Mouse (Mus musculus): ENCODE data around the gene Ndufa3.

Gene Ndufa3

DNA sequence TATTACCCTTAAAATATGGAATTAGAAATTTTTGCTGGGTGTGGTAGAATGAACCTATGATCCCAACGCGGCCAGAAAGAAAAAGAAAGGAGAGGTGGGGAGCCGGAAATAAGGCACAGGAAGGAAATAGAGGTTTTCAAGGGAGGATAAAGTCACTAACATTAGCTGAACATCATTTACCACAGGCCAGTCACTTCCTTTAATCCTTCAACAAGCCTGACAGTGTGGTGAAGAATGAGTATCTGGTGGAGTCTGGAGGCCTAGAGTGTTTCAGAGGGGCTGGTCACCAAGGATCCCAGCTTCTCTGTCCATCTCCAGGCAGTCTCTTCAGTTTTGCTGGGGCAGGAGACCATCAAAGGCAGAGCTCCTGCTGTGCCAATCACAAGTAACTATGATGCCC is 6.7 kb upstream of the Ndufa3 start:
- DNase-seq (ENCODE audit: low read depth, low spot score) = no peak

GRCm38 (mm10) chr7:3611006-3611405 is 6.2 kb upstream of the Ndufa3 start:
- DNase-seq (ENCODE audit: low read depth, low spot score) = peak; percentile 26

GRCm38 (mm10) chr7:3614021-3614420 is 3.2 kb upstream of the Ndufa3 start:
- DNase-seq (ENCODE audit: low read depth, low spot score) = no peak

- no peak for DNase-seq (ENCODE audit: low read depth, low spot score)
Observed at GRCm38 (mm10) chr7:3616057-3616388, 1.1 kb upstream of the Ndufa3 start, which contains the start of gene Oscar. Oscar (minus strand) TSS chr7:3616157.

DNA sequence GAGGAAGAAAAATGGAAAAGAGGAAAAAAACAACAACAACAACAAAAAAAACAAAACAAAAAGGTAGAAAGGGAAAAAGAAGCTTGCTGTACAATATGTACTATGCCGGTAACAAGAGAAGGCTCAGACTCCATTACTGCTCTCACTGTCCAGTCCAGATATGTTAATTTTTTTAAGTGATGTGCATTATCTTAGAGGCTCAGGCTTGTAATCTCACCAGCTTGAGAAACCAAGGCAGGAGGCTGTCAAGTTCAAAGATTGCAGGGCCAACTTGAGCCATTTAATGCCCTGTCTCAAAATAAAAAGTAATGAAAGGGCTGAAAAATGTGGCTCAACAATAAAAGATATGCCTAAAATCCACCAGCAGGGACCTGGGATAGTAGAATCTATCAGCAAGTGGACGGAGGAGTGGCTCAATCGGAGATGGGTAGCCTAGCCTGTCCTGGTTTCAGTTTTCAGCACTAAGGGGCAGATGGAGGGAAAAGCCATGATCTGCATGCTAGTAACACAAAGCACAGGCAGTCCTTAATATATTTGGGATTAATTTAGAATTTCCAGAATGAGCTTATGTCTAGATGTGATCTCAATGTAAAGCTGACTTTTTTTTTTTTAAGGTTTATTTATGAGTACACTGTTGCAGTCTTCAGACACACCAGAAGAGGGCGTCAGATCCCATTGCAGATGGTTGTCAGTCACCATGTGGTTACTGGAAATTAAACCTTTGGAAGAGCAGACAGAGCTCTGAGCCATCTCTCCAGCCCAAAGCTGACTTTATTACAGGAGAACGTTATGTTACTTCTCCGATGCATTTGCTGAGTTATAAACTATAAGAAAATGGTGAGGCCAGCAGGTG is 558 bp upstream of the Ndufa3 start:
- DNase-seq (ENCODE audit: low read depth, low spot score) = no peak

DNA sequence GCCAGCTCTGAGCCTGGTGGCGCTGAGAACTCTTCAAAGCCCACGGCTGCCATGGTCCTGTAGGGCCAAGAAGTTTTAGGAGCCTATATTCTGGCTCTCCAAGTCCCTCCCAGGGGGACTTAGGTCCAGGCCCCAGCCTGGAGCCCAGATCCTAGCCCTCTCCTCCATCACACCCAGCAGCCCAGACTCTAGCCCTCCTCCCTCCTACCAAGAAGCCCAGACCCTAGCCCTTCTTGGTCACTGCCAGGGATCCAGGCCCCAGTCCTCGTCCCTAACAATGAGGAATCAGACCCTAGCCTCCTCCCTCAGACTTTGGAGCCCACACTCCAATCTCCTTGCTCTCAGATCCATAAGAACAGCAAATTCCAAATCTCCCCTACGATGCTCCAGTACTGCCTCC is 11.9 kb downstream of the Ndufa3 start:
- no peak for DNase-seq (ENCODE audit: low read depth, low spot score)

DNA sequence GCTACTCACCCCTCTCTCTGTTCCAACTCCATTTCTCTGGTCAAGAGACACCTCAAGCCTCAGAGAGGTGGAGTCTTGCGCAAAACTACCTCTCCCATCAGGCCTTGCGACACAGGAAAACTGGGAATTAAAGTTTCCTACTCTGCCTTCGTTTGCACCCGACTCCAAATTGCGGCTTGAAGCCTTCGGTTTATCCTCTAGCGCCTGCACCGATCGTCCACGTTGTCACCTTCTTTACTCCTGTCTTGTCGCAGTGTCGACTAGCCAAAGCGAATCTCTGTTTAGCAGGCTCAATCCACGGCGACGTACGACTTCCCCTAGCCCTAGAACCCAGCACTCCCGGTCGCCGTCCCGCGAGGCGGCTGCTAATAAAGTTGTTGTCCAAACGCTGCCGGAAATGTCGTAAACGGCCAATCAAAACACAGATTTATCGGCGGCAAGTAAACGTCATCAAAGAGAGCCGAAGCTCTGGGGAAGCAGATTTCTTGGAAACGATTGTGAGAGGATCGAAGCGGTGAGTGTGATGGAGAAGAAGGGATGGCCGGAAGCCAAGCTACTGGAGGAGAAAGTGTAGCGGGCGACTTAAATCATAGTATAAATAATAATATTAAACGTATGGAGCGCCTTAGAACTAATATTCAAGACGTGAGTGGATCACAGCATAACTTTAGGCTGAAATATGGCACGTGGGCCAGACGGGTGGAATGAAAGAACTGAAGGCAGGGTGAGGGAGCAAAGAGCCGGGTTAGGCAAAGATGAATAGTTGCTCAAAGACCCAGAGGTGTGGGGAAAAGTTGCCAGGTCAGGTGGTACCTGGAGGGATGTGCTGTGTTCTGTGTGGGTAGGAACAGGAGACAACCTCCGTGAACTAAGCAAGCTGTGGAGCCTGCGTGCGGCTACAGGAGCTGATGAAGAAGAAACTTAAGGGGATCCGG is 12.6 kb downstream of the Ndufa3 start, which contains the start of the genes Tfpt and Prpf31:
Gene Tfpt (minus strand): TSS at position 387 of the 935 bp plus-strand sequence.
Gene Prpf31 (plus strand): TSS at position 443 of the 935 bp plus-strand sequence.
- peak; percentile 97 for DNase-seq (ENCODE audit: low read depth, low spot score)

- DNase-seq (ENCODE audit: low read depth, low spot score) = no peak
Observed at GRCm38 (mm10) chr7:3630478-3630815, 13.3 kb downstream of the Ndufa3 start.

GRCm38 (mm10) chr7:3643412-3643811 is 26.2 kb downstream of the Ndufa3 start:
- DNase-seq (ENCODE audit: low read depth, low spot score) = no peak

GRCm38 (mm10) chr7:3643843-3644242 is 26.7 kb downstream of the Ndufa3 start:
- DNase-seq (ENCODE audit: low read depth, low spot score) = no peak

GRCm38 (mm10) chr7:3644348-3644671 is 27.1 kb downstream of the Ndufa3 start:
- DNase-seq (ENCODE audit: low read depth, low spot score) = peak; percentile 29

DNA sequence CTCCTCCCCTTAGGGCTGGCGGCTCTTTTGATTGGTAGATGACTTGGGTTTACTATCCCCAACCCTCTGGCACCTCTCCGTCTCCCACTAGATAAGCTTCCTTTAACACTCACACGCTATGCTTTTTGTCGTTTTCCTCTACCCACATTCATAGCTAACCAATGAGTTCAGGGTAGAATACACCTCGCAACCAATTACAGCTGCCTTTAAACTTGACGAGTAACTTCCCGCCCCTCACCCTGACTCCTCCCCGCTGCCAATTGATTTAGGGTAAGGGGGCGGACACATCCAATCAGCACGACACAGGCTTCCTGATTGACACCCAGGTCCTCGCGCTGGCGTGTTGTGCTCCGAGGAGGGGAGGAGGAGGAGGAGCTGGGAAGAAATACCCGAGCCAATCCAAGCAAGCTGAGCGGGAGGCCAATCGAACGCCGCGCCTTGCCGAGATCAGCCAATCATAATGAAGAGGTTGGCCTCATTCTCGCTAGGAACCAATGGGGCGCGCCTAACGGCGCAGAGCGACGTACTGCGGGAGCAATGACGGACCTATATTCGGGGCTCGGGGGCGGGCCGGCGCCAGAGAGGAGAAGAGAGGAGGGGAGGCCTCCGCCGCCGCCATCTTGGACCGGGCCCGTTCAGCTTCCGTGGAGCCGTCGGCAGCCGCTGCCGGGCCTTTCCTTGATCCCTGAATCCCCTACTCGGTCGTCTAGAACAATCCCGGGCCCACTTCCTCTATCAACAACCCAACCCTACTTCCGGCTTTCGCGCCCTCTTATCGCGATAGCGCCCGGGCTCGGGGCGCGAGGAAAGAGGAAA is 27.7 kb downstream of the Ndufa3 start, which contains the start of gene Cnot3:
Gene Cnot3 (plus strand): TSS at position 597 of the 816 bp plus-strand sequence.
- DNase-seq (ENCODE audit: low read depth, low spot score) = peak; percentile 99

GRCm38 (mm10) chr7:3645488-3646025 is 28.4 kb downstream of the Ndufa3 start:
- DNase-seq (ENCODE audit: low read depth, low spot score) = no peak

GRCm38 (mm10) chr7:3646188-3646587 is 29.0 kb downstream of the Ndufa3 start:
- DNase-seq (ENCODE audit: low read depth, low spot score) = no peak

DNA sequence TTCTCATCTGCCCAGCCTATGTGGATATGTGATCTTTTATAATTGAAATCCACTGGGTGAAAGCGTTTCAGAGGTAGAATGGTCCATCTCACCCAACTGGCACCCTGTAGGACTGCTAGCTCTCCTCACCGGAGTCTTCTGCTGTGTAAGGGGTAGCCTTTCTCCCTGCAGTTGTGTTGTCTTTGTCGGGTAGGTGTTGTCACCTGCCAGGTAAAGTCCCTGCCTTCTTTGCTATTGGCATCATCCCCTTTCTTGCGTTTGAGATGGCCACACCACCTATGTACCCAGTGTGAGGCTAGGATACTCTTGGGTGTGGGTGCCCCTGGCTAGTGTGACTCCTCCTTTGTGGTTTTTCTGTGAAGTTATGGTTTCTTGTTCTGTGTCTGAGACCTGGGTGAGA is 29.5 kb downstream of the Ndufa3 start:
- no peak for DNase-seq (ENCODE audit: low read depth, low spot score)

DNA sequence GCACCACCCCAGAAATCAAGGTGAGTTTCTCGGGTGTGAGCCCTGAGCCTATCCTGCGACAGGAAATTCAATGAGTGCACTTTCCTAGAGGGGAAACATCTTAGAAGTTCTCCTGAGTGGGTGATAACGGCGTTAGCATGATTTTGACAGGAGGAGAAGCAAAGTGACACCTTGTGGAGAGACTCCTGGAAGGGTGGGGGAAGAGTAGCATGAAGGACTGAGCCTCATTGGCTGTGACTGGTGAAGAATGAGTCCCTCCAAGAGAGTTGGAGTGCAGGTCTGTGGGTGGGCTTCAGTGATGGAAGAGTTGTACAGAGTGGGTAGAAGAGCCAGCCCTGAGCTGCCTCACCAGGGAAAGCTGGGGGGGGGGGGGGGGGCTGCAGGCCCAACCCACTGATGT is 39.8 kb downstream of the Ndufa3 start:
- no peak for DNase-seq (ENCODE audit: low read depth, low spot score)

DNA sequence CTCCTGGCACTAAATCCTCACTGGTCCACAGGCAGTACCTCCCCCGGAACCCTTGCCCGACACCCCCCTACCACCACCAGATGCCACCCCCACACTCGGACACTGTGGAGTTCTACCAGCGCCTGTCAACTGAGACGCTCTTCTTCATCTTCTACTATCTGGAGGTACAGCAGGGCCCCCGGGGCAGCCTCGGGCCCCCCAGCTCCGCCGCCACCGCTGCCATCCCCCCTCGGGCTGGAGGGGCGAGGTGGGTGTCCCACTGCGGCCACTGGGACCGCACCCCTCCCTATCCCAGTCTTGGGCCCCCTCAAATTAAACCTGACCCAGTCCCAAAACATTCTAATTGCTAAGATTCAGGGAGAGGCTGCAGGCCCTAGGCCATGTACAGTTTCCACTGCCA is 41.4 kb downstream of the Ndufa3 start:
- no peak for DNase-seq (ENCODE audit: low read depth, low spot score)

GRCm38 (mm10) chr7:3664524-3665214 is 47.5 kb downstream of the Ndufa3 start:
- no peak for DNase-seq (ENCODE audit: low read depth, low spot score)

GRCm38 (mm10) chr7:3665215-3666114 is 48.3 kb downstream of the Ndufa3 start, which contains the start of gene Leng1:
Leng1 (minus strand) TSS chr7:3665840.
- DNase-seq (ENCODE audit: low read depth, low spot score) = peak; percentile 97

All from ES-CJ7 (cell line).